Mouse (Mus musculus): ENCODE measurements around the gene Dact1.

Dact1 gene

DNA sequence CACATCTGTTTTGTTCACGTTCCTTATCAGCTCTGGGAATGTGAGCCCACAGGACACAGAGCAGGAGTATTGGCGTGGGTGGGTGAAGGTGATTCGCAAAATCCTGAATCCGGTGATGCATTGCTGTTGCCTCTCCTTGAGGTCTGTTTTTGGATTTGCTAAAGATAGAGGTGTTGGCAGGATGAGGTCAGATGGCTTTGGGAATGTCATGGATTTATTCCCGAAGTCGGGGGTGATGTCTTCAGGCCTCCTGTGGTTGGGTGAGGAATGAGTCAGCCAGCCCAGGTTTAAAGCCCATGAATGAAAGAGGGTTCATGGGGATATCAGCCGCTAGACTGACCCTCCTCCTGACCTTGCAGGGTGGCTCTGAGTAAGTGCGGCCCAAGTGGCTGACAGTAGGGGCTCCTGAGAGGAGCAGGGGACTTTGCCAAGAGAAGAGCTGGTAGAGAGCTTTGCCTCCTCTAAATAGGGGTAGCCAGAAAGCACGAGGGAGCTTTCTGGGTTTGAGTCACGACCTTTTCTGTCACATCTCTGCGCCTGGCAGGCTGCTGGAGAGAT, 27.4 kb downstream of the Dact1 start:
- DNase-seq (ENCODE audit: low spot score in 2 of 2) = no peak

- no peak for DNase-seq (ENCODE audit: low spot score in 2 of 2)
Measured at GRCm38 (mm10) chr12:71337896-71338463, 28.3 kb downstream of the Dact1 start.

GRCm38 (mm10) chr12:71339142-71339848, 29.6 kb downstream of the Dact1 start:
- DNase-seq (ENCODE audit: low spot score in 2 of 2) = no peak

GRCm38 (mm10) chr12:71342397-71342796, 32.7 kb downstream of the Dact1 start:
- DNase-seq (ENCODE audit: low spot score in 2 of 2) = no peak

DNA sequence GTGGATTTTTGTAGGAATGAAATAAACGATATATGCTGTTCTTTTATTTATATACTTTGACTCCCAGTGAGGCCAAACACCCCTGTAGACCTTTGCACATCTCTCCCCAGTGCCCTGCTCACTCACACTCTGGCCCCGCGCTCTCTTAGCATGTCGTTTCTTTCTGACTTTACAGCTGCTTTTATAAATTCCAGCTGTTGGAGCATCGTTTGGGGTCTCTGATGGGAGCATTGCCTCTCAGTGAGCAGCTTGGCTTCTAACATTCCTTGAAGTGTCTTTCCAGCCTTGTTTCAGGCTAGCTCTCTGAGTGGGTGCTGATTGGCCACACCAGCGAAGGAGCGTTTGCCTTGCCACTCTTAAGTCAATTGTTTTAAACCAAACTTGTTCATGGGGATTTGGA, 35.8 kb downstream of the Dact1 start:
- no peak for DNase-seq (ENCODE audit: low spot score in 2 of 2)

GRCm38 (mm10) chr12:71346071-71346470, 36.4 kb downstream of the Dact1 start:
- DNase-seq (ENCODE audit: low spot score in 2 of 2) = no peak

- no peak for DNase-seq (ENCODE audit: low spot score in 2 of 2)
Measured at GRCm38 (mm10) chr12:71348401-71348896, 38.8 kb downstream of the Dact1 start.

GRCm38 (mm10) chr12:71350077-71350476, 40.4 kb downstream of the Dact1 start:
- no peak for DNase-seq (ENCODE audit: low spot score in 2 of 2)

DNA sequence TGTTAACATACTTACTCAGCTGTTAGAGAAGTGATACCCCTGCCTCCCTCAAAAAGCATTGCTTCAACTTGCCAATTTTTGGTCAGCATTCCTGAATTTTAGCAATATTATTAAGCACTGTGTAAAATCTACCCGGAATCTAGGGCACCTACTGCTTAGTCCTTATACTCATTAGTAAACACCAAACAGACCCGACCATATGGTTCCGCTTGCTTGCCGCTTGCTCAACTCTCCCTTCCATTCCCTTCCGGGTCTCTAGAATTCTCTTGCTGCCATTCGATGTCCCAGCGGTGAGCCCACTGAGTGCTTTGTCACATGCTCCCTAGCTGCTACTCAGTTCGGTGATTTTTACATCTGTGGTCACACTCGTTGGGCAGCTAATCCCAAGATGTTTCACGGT, 45.0 kb downstream of the Dact1 start:
- no peak for DNase-seq (ENCODE audit: low spot score in 2 of 2)

- no peak for DNase-seq (ENCODE audit: low spot score in 2 of 2)
Measured at GRCm38 (mm10) chr12:71355092-71355491, 45.4 kb downstream of the Dact1 start.

DNA sequence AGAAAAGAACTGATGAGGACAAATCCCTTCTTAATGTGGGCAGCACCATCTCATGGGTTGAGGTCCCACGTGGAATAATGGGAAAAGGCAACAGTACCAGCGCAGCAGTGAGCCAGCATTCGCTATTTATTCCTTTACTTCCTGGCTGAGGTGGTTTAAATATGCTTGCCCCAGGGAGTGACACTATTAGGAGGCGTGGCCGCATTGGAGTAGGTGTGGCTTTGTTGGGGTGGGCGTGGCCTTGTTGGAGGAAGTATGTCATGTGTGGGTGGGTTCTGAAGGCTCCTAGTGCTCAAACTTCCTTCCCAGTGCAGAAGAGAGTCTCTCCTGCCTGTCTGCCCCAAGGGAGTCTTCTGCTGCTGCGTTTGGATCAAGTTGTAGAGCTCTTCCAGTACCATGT, 51.9 kb downstream of the Dact1 start:
- no peak for DNase-seq (ENCODE audit: low spot score in 2 of 2)

DNA sequence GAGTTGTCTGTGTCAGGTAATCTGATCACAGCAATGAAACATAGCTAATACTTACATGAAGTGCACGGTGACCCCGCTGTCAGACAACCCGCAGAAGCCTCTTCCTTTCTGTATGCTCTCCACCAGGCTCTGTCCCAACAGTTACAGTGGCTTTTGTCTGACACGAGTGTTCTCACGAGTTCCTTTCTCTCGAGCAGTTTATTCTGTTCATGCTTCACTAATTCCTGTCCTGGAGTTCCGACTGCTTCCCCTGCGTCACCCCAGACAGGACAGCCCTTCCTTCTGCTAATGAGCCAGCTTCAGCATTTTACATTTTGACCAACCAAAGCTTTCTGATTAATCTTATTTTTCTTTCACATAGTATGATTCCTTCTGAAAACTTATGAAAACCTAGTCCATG, 52.7 kb downstream of the Dact1 start:
- DNase-seq (ENCODE audit: low spot score in 2 of 2) = no peak

GRCm38 (mm10) chr12:71364106-71364505, 54.4 kb downstream of the Dact1 start:
- DNase-seq (ENCODE audit: low spot score in 2 of 2) = no peak

DNA sequence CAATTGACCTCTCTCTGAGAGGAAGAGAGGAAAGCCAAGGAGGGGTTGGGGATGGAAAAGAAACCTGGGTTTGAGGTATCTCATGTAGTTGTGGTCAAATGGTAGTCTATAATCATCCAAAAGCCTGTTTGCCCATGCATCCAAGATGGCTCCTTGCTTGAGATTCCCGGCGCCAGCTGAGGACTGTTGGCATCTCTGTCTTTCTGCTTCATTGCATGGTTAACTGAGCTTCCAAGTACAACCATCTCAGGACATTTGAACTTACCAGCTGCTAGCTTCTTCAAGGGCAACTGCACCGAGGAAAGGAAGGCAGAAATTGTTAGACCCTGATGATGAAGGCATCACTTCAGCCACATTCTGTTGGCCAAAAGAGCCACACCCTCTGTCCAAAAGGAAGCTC, 54.8 kb downstream of the Dact1 start:
- DNase-seq (ENCODE audit: low spot score in 2 of 2) = no peak

DNA sequence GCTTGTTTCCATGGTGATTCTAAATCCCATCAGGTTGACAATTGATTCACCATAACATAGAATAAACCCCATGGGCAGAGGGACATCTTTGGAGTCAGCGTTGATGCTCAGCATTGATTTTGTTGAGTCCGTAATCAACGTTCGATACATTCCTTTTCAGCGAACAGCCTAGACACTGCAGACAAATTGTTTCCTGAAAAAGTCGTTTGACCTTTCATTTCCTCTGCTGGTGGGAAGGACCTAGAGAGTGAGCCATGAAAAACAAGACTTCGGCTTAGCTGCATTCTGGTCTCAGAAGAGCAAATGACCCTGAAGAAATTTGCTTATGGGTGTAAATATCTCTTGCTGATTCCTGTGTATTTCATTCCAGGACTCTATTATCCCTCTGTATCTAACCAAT, 55.5 kb downstream of the Dact1 start:
- DNase-seq (ENCODE audit: low spot score in 2 of 2) = no peak

- no peak for DNase-seq (ENCODE audit: low spot score in 2 of 2)
Measured at GRCm38 (mm10) chr12:71366175-71366574, 56.5 kb downstream of the Dact1 start.

- DNase-seq (ENCODE audit: low spot score in 2 of 2) = no peak
Measured at GRCm38 (mm10) chr12:71368631-71369030, 58.9 kb downstream of the Dact1 start.
